Mouse (Mus musculus): ENCODE data around the gene Dock8.

The Dock8 gene

DNA sequence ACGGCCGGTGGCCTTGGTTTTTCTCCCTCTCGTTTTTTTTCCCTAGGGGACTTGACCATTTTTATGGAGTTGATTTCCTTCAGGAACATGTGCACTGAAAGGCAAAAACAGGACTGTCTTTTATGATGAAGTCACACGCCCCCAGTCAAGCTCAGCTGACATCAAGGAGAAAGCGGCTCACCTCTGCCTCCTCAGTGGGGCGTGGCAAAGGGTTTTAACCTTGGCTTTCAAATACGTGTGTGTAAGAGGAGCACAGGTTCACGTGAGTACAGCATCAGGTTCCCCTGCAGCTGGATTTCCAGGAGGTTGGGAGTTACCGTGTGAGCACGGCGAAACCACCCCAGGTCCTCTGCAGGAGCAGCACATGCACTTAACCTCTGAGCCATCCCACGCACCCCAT lies 203.7 kb downstream of the Dock8 start:
- no peak for DNase-seq

GRCm38 (mm10) chr19:25206969-25207368 lies 207.6 kb downstream of the Dock8 start:
- DNase-seq = no peak

DNA sequence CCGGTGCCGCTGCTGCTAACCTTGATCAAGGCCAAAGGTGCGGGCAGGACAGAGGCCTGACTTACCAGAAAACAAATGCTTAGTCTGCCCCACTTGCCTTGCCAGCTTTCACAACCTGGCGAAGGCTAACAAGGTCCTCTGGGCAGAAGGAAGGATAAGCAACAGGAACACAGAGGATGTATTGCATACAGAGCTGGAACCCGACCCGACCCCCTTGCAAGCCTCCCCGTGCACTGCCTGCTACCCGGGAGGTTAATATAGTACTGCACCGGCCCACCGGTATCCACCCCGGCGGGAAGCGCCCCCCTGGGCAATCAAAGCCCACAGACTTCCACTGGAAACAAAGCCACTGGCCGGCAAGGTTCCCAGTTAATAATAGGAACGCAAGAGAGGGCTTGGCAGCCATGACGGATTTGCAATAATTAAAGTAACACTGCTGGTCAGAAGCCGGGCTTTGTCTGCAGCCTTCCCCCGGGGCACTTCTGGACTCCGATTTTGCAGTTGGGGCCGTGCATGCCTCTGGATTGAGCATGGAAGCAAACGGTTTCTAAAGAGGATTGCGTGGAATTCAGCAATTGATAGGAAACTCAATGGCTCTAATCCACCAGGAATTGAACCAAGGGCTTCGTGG lies 208.5 kb downstream of the Dock8 start:
- no peak for DNase-seq

DNA sequence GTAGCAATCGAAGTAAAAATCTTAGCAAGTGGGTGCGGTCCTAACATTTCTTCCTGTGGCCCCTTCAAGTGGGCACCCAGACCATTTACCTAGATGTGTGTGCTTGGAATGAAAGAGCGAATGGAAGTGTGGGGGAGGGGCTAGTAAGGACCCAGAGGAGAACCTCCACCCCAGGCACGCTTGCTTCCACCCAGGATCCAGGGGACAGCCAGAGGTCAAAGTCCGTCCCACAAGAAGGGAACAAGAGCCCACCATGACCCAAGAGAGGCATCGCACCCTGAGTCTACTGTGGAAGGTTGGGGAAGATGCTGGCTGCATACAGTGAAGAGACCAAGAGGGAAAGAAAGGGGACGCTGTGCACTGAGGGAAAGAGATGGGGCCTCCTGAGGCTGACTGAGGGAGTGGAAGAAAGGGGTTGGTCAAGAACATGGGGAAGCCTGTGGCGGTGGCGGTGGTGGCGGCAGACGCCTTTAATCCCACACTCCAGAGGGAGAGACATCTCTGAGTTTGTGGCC lies 209.3 kb downstream of the Dock8 start:
- DNase-seq = no peak

DNA sequence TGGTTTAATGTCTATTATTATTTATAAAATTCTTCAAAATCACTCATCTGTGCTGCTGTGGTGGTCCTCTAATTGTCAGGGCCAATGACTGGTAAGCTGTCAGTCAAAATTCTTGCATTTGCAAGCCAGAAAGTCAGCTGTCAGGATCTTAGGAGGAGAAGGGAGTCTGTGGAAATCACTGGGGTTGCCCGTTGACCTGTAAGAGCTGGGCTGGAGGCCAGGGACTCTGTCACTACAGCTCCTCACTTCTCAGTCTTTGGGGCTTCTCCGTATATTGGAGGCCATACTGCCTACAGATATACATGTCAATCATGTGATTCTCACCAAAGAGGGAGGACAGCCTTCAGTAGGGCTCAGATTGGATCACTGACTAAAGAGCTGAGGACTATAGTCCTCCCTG lies 221.3 kb downstream of the Dock8 start:
- no peak for DNase-seq

- DNase-seq = no peak
Measured at GRCm38 (mm10) chr19:25221964-25222640, 222.8 kb downstream of the Dock8 start.

- no peak for DNase-seq
Measured at GRCm38 (mm10) chr19:25230058-25230974, 231.0 kb downstream of the Dock8 start.

DNA sequence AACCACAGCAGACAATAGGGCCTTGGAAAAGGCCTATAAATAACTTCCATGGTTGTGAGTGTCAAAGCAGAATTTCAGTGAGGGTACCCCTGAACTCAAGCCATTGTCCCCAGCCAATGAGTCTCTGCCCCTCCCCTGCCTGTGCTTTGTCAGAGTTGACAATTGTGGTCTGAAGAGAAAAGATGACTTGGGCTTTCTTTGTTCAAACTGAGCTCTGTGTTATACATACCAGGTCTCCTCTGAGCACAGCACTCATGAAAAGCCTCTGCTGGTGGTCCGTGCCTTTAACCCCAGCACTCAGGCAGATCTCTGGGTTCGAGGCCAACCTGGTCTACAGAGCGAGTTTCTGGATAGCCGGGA lies 231.6 kb downstream of the Dock8 start:
- DNase-seq = no peak

DNA sequence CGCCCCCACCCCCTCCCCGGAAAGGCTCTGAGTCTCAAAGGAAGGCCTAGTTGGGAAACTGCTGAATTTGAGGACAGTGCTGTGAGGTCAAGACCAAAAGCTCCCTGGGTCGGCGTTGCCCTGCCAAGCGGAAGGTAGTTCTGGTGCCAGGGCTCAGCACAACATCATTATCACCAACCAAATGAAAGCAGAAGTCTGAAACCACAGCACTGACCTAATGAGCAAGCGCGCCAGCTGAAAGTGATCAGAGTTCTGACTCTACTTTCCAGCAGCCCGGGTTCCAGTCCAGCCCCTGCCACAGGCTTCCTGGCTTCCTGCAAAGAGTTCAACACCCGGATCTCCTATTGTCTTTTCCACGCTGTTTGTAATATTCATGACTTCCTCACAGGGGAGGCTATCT lies 232.7 kb downstream of the Dock8 start:
- DNase-seq = peak; percentile 3

DNA sequence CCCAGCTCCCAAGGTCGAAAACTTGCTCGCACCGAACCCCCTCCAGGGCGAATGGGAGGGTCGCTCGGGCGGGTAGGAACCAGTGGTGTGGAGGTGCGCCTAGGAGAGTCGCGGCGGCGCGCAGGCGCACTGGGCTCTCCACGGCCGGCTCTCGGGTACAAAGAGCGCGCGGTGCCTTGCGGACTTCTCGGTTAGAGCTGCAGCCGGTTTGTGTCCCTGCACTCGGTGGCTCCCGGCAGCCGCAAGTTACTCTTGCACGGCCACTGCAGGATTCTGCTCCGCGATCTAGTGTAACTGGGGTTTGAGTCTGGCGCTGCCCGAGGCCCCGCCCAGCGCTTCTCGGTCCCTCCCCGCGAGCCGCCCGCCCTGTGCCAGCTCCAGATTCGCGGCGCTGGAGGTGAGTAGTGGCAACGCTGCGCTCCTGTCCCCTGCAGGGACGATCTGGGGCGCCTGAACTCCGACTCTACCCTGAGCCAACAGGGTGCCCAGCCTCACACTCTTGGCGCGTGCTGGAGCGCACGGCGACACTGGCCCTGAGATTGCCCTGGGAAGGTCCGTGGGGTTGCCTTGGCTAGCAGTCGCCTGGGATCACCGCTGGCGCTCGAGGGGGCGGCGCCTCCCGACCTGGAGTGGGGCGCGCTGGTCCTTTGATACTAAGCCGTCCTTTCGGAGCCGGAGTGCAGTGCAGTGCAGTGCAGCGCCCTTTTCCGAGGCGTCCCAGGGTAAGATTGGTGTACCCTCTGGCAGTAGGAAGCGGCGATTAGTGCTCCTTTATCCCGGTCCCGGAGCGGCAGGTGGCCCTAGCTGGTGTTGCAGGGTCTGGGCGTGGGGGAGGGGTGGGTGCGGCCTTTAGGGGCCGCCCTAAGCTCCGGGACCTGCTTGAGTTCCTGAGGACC lies 237.5 kb downstream of the Dock8 start, which contains the start of gene Kank1:
TSS of gene Kank1 (plus strand) at position 380 of the 896 bp plus-strand sequence.
- peak; percentile 4 for DNase-seq

GRCm38 (mm10) chr19:25237492-25238040 lies 238.2 kb downstream of the Dock8 start:
- DNase-seq = peak; percentile 3

DNA sequence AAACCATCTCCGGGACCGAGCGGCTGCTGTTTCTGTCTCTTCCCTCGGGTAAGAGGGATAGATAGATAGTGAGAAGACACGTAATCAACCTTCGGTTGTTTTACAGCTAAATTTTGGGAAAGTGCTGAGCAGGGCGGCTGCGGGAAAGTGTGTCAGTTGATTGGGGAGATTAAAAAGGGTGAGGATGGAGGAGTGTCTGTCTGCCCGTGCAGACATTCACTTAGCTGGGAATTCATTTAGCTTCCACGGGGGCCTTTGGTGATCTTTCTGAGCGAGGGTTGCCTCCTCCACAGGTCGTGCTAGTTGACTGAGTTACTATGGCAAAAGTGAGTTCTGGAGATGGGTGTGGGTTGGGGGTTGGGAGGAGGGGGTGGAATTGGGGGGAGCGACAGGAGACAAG lies 238.8 kb downstream of the Dock8 start:
- DNase-seq = no peak

GRCm38 (mm10) chr19:25243566-25243965 lies 244.2 kb downstream of the Dock8 start:
- no peak for DNase-seq

GRCm38 (mm10) chr19:25246062-25246461 lies 246.7 kb downstream of the Dock8 start:
- no peak for DNase-seq

DNA sequence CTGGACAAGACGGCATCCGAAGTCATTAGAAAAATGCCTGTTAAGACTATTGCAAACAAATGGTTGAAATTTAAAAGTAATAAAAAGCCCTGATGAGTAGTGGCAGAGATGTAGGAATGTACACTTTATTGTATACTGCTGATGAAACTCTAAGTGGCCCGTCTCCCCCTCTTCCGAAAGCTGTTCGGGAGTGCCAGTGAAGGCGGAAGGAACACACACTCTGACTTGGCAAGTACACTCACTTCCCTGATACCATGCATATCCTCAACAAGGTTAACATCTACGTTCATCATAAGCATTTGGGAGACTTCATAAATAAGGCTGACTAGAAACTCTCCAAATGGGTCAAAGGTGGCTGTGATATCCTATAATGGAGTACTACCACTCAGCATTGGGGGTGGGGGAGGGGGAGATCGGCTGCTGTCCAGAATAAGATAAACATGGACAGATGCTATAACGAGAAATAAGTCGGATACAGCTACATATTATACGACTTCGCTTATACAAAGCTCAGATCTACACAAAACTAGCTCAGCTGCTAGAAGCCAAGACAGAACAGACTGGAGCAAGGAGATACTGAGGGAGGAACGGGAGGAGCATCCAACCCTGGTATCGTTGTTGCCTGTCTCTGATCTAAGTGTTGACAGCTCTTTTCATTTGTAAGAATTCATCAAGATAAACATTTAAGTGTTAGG lies 248.7 kb downstream of the Dock8 start:
- no peak for DNase-seq

GRCm38 (mm10) chr19:25249230-25249629 lies 249.9 kb downstream of the Dock8 start:
- DNase-seq = no peak

GRCm38 (mm10) chr19:25251610-25252140 lies 252.3 kb downstream of the Dock8 start:
- DNase-seq = no peak
